Mouse (Mus musculus): ENCODE measurements around the gene Creld2.

- TF ChIP-seq CTCF (IDR thresholded peaks at IDR 0.05; ENCODE audit: borderline replicate concordance, insufficient read depth, low read length) (no peak), POLR2A (IDR thresholded peaks at IDR 0.05; ENCODE audit: low read depth, low read length) (no peak)
Measured at GRCm38 (mm10) chr15:88866934-88867356, 47.5 kb downstream of the Creld2 start.
